Mouse (Mus musculus): ENCODE measurements around the gene Gm17402. TPM values are rescaled to one million over a fixed set of nuclear protein-coding genes. Genes with fewer than 3 reads are reported as not detected.

The Gm17402 gene
- total RNA-seq (2012; rRNA removed) (not detected in 2 replicates), total RNA-seq (2014; rRNA removed) (not detected in 2 replicates), polyA plus RNA-seq (2012; ENCODE audit: insufficient read length, low read depth) (not detected in 2 replicates)

GRCm38 (mm10) chr3:67375063-67375462 lies at the start of gene Gm17402:
Gene Gm17402, minus strand, starts transcription at chr3:67375163.
- Histone ChIP-seq H3K9ac (ENCODE audit: insufficient read depth, low read depth) (no peak within 1 kb of the TSS), H3K27me3 (replicated peaks) (no peaks in the 10 kb centered on the region), H3K27ac (ENCODE audit: insufficient read depth, low read depth) (no peak within 1 kb of the TSS), H3K4me3 (replicated peaks in 1 of 3; ENCODE audit: low read depth in 2 of 3, low read length in 2 of 3, poor library complexity in 1 of 3) (no peak within 1 kb of the TSS), H3K4me2 (ENCODE audit: insufficient read depth, low read depth, poor library complexity, severe bottlenecking) (no peak within 1 kb of the TSS), H3K79me2 (replicated peaks; ENCODE audit: control insufficient read depth, extremely low read depth, insufficient read depth, poor library complexity, severe bottlenecking) (no peaks in the 10 kb centered on the region), H3K4me1 (ENCODE audit: control insufficient read depth in 1 of 2, insufficient read depth in 2 of 2) (no peaks in the 10 kb centered on the region), H3K36me3 (replicated peaks in 1 of 2; ENCODE audit: control insufficient read depth in 1 of 2, insufficient read depth in 1 of 2, low read length in 1 of 2) (no peaks in the 10 kb centered on the region), H3K9me3 (replicated peaks; ENCODE audit: low read length) (peaks cover 4% of the 10 kb centered on the region)
- DNase-seq (ENCODE audit: extremely low read depth), result no peak
- dilution Hi-C loops (cut with MboI; ENCODE audit: extremely low pct_ligation_motif_present, extremely low pct_unique_long_range_greater_than_20kb, low sequenced_read_pairs), result no loop called here
- TF ChIP-seq ZKSCAN1 (IDR thresholded peaks at IDR 0.05; ENCODE audit: borderline replicate concordance, low read depth, low read length) (no peak), UBTF (IDR thresholded peaks at IDR 0.05; ENCODE audit: low read depth, low read length) (no peak), CTCF (conservative IDR thresholded peaks at IDR 0.05 in 1 of 2, IDR thresholded peaks at IDR 0.05 in 1 of 2; ENCODE audit: low read depth in 2 of 2, low read length in 2 of 2) (no peak), CHD2 (IDR thresholded peaks at IDR 0.05; ENCODE audit: low read length) (no peak), MEF2A (IDR thresholded peaks at IDR 0.05; ENCODE audit: borderline replicate concordance, low read depth, low read length) (no peak), MAZ (IDR thresholded peaks at IDR 0.05; ENCODE audit: low read depth, low read length) (no peak), ZNF384 (IDR thresholded peaks at IDR 0.05; ENCODE audit: low read depth, low read length) (no peak), BHLHE40 (IDR thresholded peaks at IDR 0.05; ENCODE audit: low read depth, low read length) (no peak)
- in situ Hi-C loops (cut with MboI; ENCODE audit: low pct_ligation_motif_present, low pct_unique_long_range_greater_than_20kb, low sequenced_read_pairs), result no loop called here

- Histone ChIP-seq H3K4me1 (ENCODE audit: control insufficient read depth in 1 of 2, insufficient read depth in 2 of 2) (no peaks in the 10 kb centered on the region), H3K4me3 (replicated peaks in 1 of 3; ENCODE audit: low read depth in 2 of 3, low read length in 2 of 3, poor library complexity in 1 of 3) (no peak overlapping the region), H3K27me3 (replicated peaks) (no peaks in the 10 kb centered on the region), H3K9ac (ENCODE audit: insufficient read depth, low read depth) (no peak overlapping the region), H3K9me3 (replicated peaks; ENCODE audit: low read length) (peaks cover 4% of the 10 kb centered on the region), H3K36me3 (replicated peaks in 1 of 2; ENCODE audit: control insufficient read depth in 1 of 2, insufficient read depth in 1 of 2, low read length in 1 of 2) (no peaks in the 10 kb centered on the region), H3K27ac (ENCODE audit: insufficient read depth, low read depth) (no peak overlapping the region), H3K4me2 (ENCODE audit: insufficient read depth, low read depth, poor library complexity, severe bottlenecking) (no peak overlapping the region), H3K79me2 (replicated peaks; ENCODE audit: control insufficient read depth, extremely low read depth, insufficient read depth, poor library complexity, severe bottlenecking) (no peaks in the 10 kb centered on the region)
- no peak for DNase-seq (ENCODE audit: extremely low read depth)
- no peak for TF ChIP-seq KAT2A (IDR thresholded peaks at IDR 0.05; ENCODE audit: insufficient replicate concordance, low read length)
- TF ChIP-seq CHD2 (IDR thresholded peaks at IDR 0.05; ENCODE audit: low read length), result no peak
- no peak for TF ChIP-seq ZNF384 (IDR thresholded peaks at IDR 0.05; ENCODE audit: low read depth, low read length)
- no peak for TF ChIP-seq EP300 (IDR thresholded peaks at IDR 0.05; ENCODE audit: low read length)
- TF ChIP-seq USF2 (conservative IDR thresholded peaks at IDR 0.05; ENCODE audit: low read depth, low read length), result no peak
- no peak for TF ChIP-seq SMC3 (IDR thresholded peaks at IDR 0.05; ENCODE audit: low read depth, low read length)
- TF ChIP-seq PAX5 (IDR thresholded peaks at IDR 0.05; ENCODE audit: low read length), result no peak
- no peak for TF ChIP-seq IRF4 (IDR thresholded peaks at IDR 0.05; ENCODE audit: low read depth, low read length)
- no peak for TF ChIP-seq RAD21 (IDR thresholded peaks at IDR 0.05; ENCODE audit: low read depth, low read length)
- no peak for TF ChIP-seq E2F4 (IDR thresholded peaks at IDR 0.05; ENCODE audit: insufficient replicate concordance, low read depth, low read length)
- TF ChIP-seq ETS1 (conservative IDR thresholded peaks at IDR 0.05; ENCODE audit: low read depth, low read length), result no peak
- TF ChIP-seq CHD1 (IDR thresholded peaks at IDR 0.05; ENCODE audit: low read depth, low read length), result no peak
- TF ChIP-seq ZKSCAN1 (IDR thresholded peaks at IDR 0.05; ENCODE audit: borderline replicate concordance, low read depth, low read length), result no peak
- no peak for TF ChIP-seq JUND (conservative IDR thresholded peaks at IDR 0.05; ENCODE audit: low read depth, low read length)
- TF ChIP-seq MAX (IDR thresholded peaks at IDR 0.05; ENCODE audit: low read length), result no peak
- no peak for TF ChIP-seq HCFC1 (IDR thresholded peaks at IDR 0.05; ENCODE audit: low read depth, low read length)
- in situ Hi-C loops (cut with MboI; ENCODE audit: low pct_ligation_motif_present, low pct_unique_long_range_greater_than_20kb, low sequenced_read_pairs), result no loop called here
- dilution Hi-C loops (cut with MboI; ENCODE audit: extremely low pct_ligation_motif_present, extremely low pct_unique_long_range_greater_than_20kb, low sequenced_read_pairs), result no loop called here
Observed at GRCm38 (mm10) chr3:67378215-67378614, 3.3 kb upstream of the Gm17402 start.
